Mouse (Mus musculus): ENCODE data around the gene Epha10.
"Not testable (repeated sequence)": the region's sequence is repeated elsewhere in the genome, so short reads cannot be mapped to it uniquely, and the experiment has no call there.

Gene Epha10

GRCm38 (mm10) chr4:124894508-124895428, 14.1 kb downstream of the Epha10 start:
- DNase-seq (ENCODE audit: low spot score in 2 of 2), result no peak

DNA sequence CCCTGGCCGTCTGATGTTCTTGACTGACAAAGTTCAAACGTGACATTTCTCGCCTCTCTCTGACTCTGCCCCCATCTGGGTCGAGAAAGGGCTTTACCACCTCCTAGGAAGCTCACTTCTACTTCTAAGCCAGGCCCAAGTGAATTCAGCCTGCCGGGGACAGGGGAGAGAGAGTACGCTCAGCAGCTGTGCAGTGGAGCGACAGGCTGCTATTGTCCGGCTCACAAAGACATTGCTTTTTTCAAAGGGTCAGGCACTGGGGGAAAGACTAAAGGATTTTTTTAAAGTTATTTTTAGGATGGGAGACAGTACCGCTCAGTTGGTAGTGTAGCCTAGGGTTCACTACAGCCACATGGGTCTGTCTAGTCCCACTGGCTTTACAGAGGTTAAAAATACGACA, 17.7 kb downstream of the Epha10 start:
- DNase-seq (ENCODE audit: low spot score in 2 of 2), result no peak

GRCm38 (mm10) chr4:124899906-124900305, 19.2 kb downstream of the Epha10 start:
- DNase-seq (ENCODE audit: low spot score in 2 of 2), result no peak

GRCm38 (mm10) chr4:124905417-124905816, 24.7 kb downstream of the Epha10 start:
- no peak for DNase-seq (ENCODE audit: low spot score in 2 of 2)

DNA sequence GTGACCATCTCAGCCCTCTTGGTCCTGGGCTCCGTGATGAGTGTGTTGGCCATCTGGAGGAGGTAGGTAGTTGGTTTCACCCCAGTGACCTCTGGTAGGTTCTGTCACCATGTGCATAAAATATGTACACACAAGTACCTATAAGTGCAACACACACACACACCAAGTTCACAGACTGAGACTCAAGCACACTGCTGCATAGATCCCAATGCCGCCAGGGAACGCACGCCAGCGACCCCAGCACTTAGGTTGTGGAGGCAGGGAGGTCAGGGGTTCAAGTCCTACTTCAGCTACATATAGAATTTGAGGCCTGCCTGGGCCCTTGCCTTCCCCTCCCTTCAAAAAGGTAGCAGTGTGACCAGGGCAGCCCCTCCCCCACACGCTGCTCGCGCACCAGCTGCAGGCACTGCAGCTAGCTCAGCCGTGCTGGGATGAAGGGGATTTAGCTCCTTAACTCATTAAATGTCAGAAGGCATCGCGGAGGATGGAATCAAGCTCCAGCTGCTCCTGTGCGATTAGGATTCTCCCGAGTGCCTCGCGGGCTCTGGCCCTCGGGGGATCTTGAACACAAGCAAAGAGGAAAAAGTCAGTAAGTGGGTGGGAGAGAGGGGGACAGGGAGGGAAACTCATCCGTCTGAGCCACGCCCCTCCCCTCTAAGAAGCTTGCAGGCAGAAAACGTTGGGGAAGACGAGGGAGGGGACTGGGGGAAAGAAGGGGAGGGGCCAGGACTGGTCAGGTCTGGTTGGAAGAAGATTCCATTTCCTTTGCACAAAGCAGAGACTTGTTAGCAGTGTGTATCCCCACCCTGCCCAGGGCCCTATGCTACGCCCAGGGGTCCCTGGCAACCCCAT, 25.5 kb downstream of the Epha10 start:
- DNase-seq (ENCODE audit: low spot score in 2 of 2), result no peak

GRCm38 (mm10) chr4:124928102-124928501, 47.4 kb downstream of the Epha10 start:
- no peak for DNase-seq (ENCODE audit: low spot score in 2 of 2)

DNA sequence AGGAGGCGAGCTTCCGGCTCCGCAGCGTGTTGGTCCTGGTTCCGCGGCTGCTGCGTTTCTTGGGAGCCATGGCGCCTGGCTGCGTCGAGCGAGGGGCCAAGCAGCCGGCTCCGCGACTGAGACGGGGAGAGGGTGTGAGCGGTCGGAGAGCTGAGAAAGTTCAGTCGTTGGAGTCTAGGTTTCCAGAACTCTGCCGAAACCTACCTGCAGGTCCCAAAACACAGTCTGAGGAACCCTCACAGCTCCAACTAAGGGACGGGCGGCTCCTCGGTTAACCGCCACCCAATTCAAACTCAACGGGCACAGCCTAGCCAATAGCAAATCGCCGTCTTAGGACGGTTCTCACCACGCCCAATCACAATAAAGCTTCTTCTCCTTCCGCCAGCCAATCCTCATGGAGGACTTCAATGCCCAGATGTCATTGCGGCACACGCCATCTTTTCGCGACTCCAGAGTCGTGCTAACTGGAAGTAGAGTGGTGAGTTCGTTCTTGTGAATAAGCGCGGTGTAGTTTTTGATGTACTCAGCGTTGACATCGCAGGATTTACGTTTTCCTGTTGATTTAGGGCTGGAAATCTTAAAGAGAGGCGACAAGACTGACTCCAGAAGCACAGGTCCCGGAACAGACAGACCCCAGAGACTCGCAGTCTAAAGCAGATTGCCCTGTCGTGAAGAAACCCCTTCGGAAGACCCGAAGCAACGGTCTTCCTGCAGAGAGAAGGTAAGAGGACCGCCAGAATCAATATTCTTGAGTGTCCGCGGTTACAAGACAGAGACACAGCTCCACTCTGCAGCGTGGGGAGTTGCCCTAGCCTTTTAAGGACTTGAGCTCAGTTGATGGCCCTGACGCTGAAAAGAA, 56.1 kb downstream of the Epha10 start, which contains the start of gene 9930104L06Rik:
9930104L06Rik (plus strand) TSS at position 436 of the 859 bp plus-strand sequence.
- DNase-seq (ENCODE audit: low spot score in 2 of 2), result peak; percentile 95 to 96

DNA sequence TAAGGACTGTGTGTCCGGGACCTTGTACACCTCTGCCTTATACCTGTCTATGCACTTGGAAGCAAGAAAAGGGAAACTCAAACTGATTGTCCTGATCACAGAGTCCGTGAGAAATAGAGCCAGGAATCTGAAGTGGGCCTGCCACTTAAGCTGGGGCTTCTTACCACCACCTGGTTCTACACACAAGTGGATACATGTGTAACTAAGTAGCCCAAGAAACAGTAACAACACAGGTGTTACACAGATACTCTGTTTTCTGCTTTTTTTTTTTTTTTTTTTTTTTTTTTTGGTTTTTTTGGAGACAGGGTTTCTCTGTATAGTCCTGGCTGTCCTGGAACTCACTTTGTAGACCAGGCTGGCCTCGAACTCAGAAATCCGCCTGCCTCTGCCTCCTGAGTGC, 58.5 kb downstream of the Epha10 start, which contains the start of gene Cdca8:
Cdca8 (minus strand) TSS at position 101 of the 400 bp plus-strand sequence.
- not testable (repeated sequence) for DNase-seq (ENCODE audit: low spot score in 2 of 2)

GRCm38 (mm10) chr4:124943022-124943421, 62.3 kb downstream of the Epha10 start:
- peak in 1 of 2 experiments; percentile 64 for DNase-seq (ENCODE audit: low spot score in 2 of 2)

GRCm38 (mm10) chr4:124943781-124944180, 63.1 kb downstream of the Epha10 start:
- DNase-seq (ENCODE audit: low spot score in 2 of 2), result no peak

GRCm38 (mm10) chr4:124944961-124945360, 64.3 kb downstream of the Epha10 start:
- DNase-seq (ENCODE audit: low spot score in 2 of 2), result no peak

GRCm38 (mm10) chr4:124949488-124949887, 68.8 kb downstream of the Epha10 start:
- DNase-seq (ENCODE audit: low spot score in 2 of 2), result no peak

GRCm38 (mm10) chr4:124950181-124951035, 69.7 kb downstream of the Epha10 start:
- DNase-seq (ENCODE audit: low spot score in 2 of 2), result peak in 1 of 2 experiments; percentile 15

- DNase-seq (ENCODE audit: low spot score in 2 of 2), result no peak
Observed at GRCm38 (mm10) chr4:124951036-124951433, 70.3 kb downstream of the Epha10 start.

- DNase-seq (ENCODE audit: low spot score in 2 of 2), result no peak
Observed at GRCm38 (mm10) chr4:124953546-124953945, 72.8 kb downstream of the Epha10 start.

GRCm38 (mm10) chr4:124957284-124957683, 76.6 kb downstream of the Epha10 start:
- peak; percentile 35 to 38 for DNase-seq (ENCODE audit: low spot score in 2 of 2)

DNA sequence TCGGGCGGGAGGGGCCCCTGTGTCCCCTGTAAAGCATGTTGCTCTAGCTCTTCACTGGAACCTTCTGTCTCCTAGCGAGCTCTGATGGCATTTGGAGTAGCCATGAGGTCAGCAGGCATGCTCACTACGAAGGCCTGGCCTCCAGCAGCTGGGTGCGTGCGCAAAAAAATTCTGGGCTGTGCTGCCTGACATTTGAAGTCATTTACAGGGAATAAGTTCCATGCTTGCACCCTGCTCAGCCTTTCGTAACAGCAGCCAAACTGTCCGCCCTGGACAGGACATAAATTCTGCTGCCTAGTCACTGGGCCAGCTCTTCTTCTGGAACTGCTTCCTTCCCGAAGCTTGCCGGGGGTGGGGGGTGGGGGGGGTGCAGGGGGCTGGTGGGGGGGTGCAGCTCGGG, 78.4 kb downstream of the Epha10 start:
- peak; percentile 40 to 47 for DNase-seq (ENCODE audit: low spot score in 2 of 2)

- no peak for DNase-seq (ENCODE audit: low spot score in 2 of 2)
Observed at GRCm38 (mm10) chr4:124960940-124961339, 80.2 kb downstream of the Epha10 start.

DNA sequence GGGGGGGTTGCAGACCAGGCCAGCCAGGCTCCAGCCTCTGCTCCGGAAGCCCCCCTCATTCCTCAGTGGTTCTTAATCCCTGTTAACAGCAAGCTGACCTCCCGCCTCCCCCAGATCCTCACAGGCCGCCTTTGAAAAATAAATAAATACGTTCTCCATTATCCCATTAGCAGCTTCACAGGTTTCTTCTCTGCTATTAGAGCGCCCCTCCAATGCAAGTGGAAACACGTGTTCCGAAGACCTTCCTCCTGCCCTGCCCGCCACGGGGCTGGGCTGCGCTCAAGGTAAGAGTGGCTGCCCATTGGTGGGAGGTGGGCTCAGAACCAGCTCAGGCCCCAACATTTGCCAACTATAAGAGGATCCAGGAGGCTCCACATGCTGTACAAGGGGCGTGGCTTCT, 81.9 kb downstream of the Epha10 start:
- no peak for DNase-seq (ENCODE audit: low spot score in 2 of 2)

GRCm38 (mm10) chr4:124964912-124965599, 84.4 kb downstream of the Epha10 start:
- no peak for DNase-seq (ENCODE audit: low spot score in 2 of 2)
